Mouse (Mus musculus) midbrain, embryonic 13.5 days (tissue): ENCODE measurements at regions not wholly inside any gene's neighbourhood (a gene's known extent, or its start where the extent isn't known, plus 50 kb on each side); places are given as distances from the start of the nearest gene placed in this dataset.

Source experiments
- ATAC-seq: fragments of 200-750 bp; cut with Nextera tagmentation; 2 replicates; pipeline ENCODE4 v1.8.0; 2017; ENCODE audit warnings: mild to moderate bottlenecking, moderate TSS enrichment, moderate library complexity
- H3K27ac ChIP-seq: fragments of 300-500 bp; sonication (generic); 2 replicates; pipeline ENCODE4 v1.5.1; 2015; ENCODE audit warnings: inconsistent platforms, mild to moderate bottlenecking, moderate library complexity
- H3K27me3 ChIP-seq: fragments of 300-500 bp; sonication (generic); 2 replicates; pipeline ENCODE4 v1.6.1; 2015; ENCODE audit warnings: mild to moderate bottlenecking, inconsistent platforms
- H3K36me3 ChIP-seq: fragments of 300-500 bp; sonication (generic); 2 replicates; pipeline ENCODE4 v1.6.1; 2015; ENCODE audit warnings: mild to moderate bottlenecking, inconsistent platforms
- H3K4me1 ChIP-seq: fragments of 300-500 bp; sonication (generic); replicated peaks from 2 replicates; pipeline ENCODE4 v1.6.1; 2015; ENCODE audit warnings: inconsistent platforms
- H3K4me2 ChIP-seq: fragments of 300-500 bp; sonication (generic); replicated peaks from 2 replicates; pipeline ENCODE4 v1.6.1; 2015; ENCODE audit warnings: moderate library complexity, mild to moderate bottlenecking, inconsistent platforms
- H3K4me3 ChIP-seq: fragments of 300-500 bp; sonication (generic); replicated peaks from 2 replicates; pipeline ENCODE4 v1.5.1; 2015; ENCODE audit warnings: mild to moderate bottlenecking, inconsistent platforms
- H3K9ac ChIP-seq: fragments of 300-500 bp; sonication (generic); replicated peaks from 2 replicates; pipeline ENCODE4 v1.6.1; 2015; ENCODE audit warnings: mild to moderate bottlenecking, inconsistent platforms
- H3K9me3 ChIP-seq: fragments of 300-500 bp; sonication (generic); 2 replicates; pipeline ENCODE4 v1.6.1; 2016; ENCODE audit warnings: mild to moderate bottlenecking, inconsistent platforms
- WGBS: fragments of 180-500 bp; shearing (Covaris S2); methylation state at CpG from one replicate; pipeline ENCODE4 v1.1.7; 2015; 5-methylcytosine and 5-hydroxymethylcytosine counted together

GRCm38 (mm10) chr8:10747150-10747549 lies 261.1 kb downstream of the Irs2 start:
- Histone ChIP-seq H3K9ac (no peak overlapping the region), H3K9me3 (no peaks in the 10 kb centered on the region), H3K27me3 (no peaks in the 10 kb centered on the region), H3K36me3 (no peaks in the 10 kb centered on the region), H3K4me2 (no peak overlapping the region), H3K4me1 (0 out of 2 replicates have a peak, but pooled peaks cover 6% of the 10 kb centered on the region), H3K27ac (no peak overlapping the region), H3K4me3 (no peak overlapping the region)
- no peak for ATAC-seq
- 69% methylated on average over 2 of the region's 2 CpGs for WGBS

DNA sequence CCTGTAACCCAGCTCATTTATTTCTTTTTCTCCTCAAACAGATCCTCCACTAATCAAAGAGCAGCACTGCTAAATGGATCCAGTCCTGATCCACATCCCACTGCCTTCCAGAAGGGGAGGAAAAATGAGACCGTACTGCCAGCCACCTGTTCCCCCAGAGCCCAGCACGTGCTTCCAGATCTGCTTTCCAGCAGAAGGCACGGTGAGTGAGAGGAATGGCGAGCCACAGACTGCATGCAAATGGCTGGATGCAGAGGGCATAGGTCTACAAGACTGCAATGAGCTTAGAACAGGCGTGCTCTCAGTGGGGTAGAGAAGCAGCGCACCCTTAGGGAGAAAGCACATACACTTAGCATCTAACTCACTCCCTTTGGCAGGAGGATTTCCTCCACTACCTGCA lies 265.0 kb downstream of the Irs2 start:
- no peak for ATAC-seq
- Histone ChIP-seq H3K27ac (no peak overlapping the region), H3K9me3 (no peaks in the 10 kb centered on the region), H3K9ac (no peak overlapping the region), H3K4me1 (peaks cover 19% of the 10 kb centered on the region), H3K4me2 (no peak overlapping the region), H3K36me3 (no peaks in the 10 kb centered on the region), H3K4me3 (no peak overlapping the region), H3K27me3 (no peaks in the 10 kb centered on the region)
- WGBS = 59% methylated on average over 6 of the region's 6 CpGs

DNA sequence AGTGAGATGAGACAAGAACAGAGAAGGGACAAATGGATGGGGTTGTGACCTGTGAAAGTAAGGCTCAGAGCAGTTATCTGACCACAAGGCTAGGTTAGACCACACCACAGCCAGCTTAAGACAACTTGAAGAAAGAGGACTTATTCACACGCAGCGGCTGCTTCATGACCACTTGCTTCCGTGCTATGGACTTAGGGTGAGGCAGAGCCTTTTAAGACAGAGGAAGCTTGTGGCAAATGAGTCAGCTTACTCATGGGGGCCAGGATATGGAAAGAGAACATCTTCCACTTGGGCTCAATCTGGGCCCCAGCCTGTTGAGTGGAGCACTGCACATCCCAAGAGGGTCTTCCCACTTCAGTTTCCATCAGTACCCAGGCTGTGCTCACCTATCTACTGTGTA lies 267.4 kb downstream of the Irs2 start:
- Histone ChIP-seq H3K9me3 (no peaks in the 10 kb centered on the region), H3K4me1 (peaks cover 21% of the 10 kb centered on the region), H3K4me2 (no peak overlapping the region), H3K9ac (no peak overlapping the region), H3K36me3 (no peaks in the 10 kb centered on the region), H3K4me3 (no peak overlapping the region), H3K27ac (no peak overlapping the region), H3K27me3 (no peaks in the 10 kb centered on the region)
- WGBS = 94% methylated on average over 3 of the region's 3 CpGs
- ATAC-seq = no peak

DNA sequence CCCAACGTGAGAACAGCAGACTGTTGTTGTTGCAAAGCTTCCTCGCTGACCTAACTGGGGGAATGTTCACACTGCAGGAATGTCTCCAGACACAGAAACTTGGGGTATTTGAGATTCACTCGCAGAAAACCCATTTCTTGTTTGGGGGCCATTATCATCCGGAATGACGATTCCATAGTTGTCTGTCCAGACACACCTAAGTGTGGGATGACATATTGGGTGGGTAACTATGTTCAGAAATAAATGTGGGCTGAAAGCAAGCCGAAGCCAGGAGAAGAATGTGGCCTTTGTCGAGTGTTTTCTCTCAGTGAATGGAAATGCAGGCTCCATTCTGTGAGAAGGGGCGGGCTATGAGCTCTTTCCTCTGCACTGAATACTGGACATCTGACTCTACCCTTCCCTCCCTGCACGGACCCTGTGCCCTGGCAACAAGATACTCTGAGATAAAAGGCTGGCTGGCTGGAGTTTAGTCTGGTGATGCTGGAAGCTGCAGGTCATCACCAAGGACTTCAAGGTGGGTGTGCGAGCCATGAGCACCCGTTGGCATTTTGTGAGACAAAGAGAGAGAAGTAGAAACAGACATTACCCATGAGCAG lies 269.7 kb downstream of the Irs2 start:
- peaks cover 21% of the 10 kb centered on the region for H3K4me1 ChIP-seq
- WGBS = 35% methylated on average over 11 of the region's 11 CpGs
- no peak overlapping the region for H3K4me2 ChIP-seq
- no peak overlapping the region for H3K9ac ChIP-seq
- no peaks in the 10 kb centered on the region for H3K36me3 ChIP-seq
- H3K27ac ChIP-seq = peak overlapping the region; percentile 64; the same call in 1 of the 2 replicates
- no peaks in the 10 kb centered on the region for H3K27me3 ChIP-seq
- 0 out of 2 replicates have a peak, but pooled peaks have one; percentile 51 for ATAC-seq
- H3K4me3 ChIP-seq = no peak overlapping the region
- H3K9me3 ChIP-seq = no peaks in the 10 kb centered on the region

GRCm38 (mm10) chr8:10734746-10735145 lies 273.5 kb downstream of the Irs2 start:
- Histone ChIP-seq H3K4me3 (no peak overlapping the region), H3K27ac (no peak overlapping the region), H3K36me3 (no peaks in the 10 kb centered on the region), H3K9ac (no peak overlapping the region), H3K4me2 (no peak overlapping the region), H3K9me3 (peaks cover 2% of the 10 kb centered on the region; the same call in 1 of the 2 replicates), H3K27me3 (no peaks in the 10 kb centered on the region), H3K4me1 (peaks cover 16% of the 10 kb centered on the region)
- no peak for ATAC-seq
- 68% methylated on average over 4 of the region's 4 CpGs for WGBS

DNA sequence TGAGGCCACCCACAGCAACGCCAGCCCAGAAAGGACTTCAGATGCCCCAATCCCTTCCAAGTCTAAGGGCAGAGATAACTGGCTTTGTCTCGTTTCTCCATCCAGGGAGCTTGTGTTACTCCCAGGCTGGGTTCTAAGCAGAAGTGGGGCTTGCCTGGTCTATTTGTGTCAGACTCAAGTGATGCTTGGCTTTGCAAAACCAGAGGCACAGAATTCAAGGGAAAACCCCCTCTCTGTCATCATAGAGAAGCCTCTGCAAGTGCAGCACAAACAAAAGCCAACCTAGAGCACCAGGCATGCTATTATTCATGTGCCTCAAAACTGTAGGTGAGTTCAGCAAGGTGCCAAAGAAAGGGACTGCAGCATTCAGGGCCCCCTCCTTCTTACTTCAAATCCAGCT lies 284.9 kb downstream of the Irs2 start:
- no peak for ATAC-seq
- H3K27ac ChIP-seq = no peak overlapping the region
- no peaks in the 10 kb centered on the region for H3K36me3 ChIP-seq
- no peaks in the 10 kb centered on the region; the same call in 1 of the 2 replicates for H3K9me3 ChIP-seq
- no peaks in the 10 kb centered on the region for H3K27me3 ChIP-seq
- H3K4me1 ChIP-seq = peaks cover 28% of the 10 kb centered on the region
- WGBS = 72% methylated on average over 2 of the region's 2 CpGs
- no peak overlapping the region for H3K4me3 ChIP-seq
- no peak overlapping the region for H3K9ac ChIP-seq
- no peak overlapping the region for H3K4me2 ChIP-seq

- WGBS = 85% methylated on average over 4 of the region's 4 CpGs
Observed at GRCm38 (mm10) chr8:10722742-10723141, 285.5 kb downstream of the Irs2 start.

GRCm38 (mm10) chr8:10722342-10722741 lies 285.9 kb downstream of the Irs2 start:
- Histone ChIP-seq H3K27ac (no peak overlapping the region), H3K9ac (no peak overlapping the region), H3K4me2 (no peak overlapping the region), H3K4me3 (no peak overlapping the region), H3K4me1 (peaks cover 28% of the 10 kb centered on the region), H3K36me3 (no peaks in the 10 kb centered on the region), H3K27me3 (no peaks in the 10 kb centered on the region), H3K9me3 (no peaks in the 10 kb centered on the region; the same call in 1 of the 2 replicates)
- 80% methylated on average over 3 of the region's 3 CpGs for WGBS
- ATAC-seq = no peak

More at GRCm38 (mm10) chr8:10722742-10723141, 285.5 kb downstream of the Irs2 start:
- no peak overlapping the region for H3K27ac ChIP-seq
- H3K9me3 ChIP-seq = no peaks in the 10 kb centered on the region; the same call in 1 of the 2 replicates
- H3K36me3 ChIP-seq = no peaks in the 10 kb centered on the region
- H3K27me3 ChIP-seq = no peaks in the 10 kb centered on the region
- no peak overlapping the region for H3K4me3 ChIP-seq
- peaks cover 28% of the 10 kb centered on the region for H3K4me1 ChIP-seq
- no peak overlapping the region for H3K4me2 ChIP-seq
- no peak for ATAC-seq
- H3K9ac ChIP-seq = no peak overlapping the region

DNA sequence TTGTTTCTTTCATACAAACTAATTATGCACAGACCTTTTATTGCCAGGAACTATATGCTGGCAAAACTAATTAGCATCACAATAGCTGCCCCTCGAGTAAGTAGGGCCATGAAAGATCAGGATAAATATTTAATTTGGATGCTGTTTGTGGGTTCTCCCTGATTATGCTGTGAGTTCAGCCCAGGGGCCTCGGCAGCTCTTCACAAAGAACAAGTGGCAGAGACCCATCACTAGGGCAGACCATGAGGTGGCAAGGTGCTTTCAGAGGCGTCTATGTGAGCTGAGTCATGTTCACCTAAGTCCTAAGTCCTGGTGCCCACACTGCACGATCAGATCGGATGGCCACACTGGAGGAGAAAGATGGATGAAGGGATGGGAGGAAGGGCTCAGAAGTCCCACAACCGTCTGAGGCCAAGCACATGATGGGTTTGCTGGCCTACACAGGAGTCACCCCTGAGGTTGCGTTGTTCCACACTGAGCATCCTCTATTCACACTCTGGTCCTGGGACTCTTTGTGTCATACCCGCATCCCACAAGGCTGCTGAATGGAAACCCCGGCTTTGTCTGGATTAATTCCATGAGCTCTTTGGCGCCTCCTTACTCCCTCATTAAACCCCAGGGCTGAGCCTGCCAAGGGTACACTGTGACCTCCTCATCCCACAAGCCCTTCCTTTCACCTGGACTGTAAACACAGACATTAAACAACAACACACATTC lies 287.0 kb downstream of the Irs2 start:
- 30% methylated on average over 10 of the region's 10 CpGs for WGBS
- Histone ChIP-seq H3K36me3 (no peaks in the 10 kb centered on the region), H3K4me2 (no peak overlapping the region), H3K27ac (peak overlapping the region; percentile 54), H3K27me3 (no peaks in the 10 kb centered on the region), H3K4me1 (peaks cover 31% of the 10 kb centered on the region), H3K9ac (no peak overlapping the region), H3K4me3 (no peak overlapping the region), H3K9me3 (no peaks in the 10 kb centered on the region; the same call in 1 of the 2 replicates)
- ATAC-seq = peak; percentile 69

- no peaks in the 10 kb centered on the region; the same call in 1 of the 2 replicates for H3K9me3 ChIP-seq
- no peak overlapping the region for H3K4me2 ChIP-seq
- no peak overlapping the region for H3K27ac ChIP-seq
- H3K9ac ChIP-seq = no peak overlapping the region
- no peaks in the 10 kb centered on the region for H3K27me3 ChIP-seq
- WGBS = 95% methylated on average over 3 of the region's 3 CpGs
- no peak overlapping the region for H3K4me3 ChIP-seq
- no peaks in the 10 kb centered on the region for H3K36me3 ChIP-seq
- ATAC-seq = no peak
- peaks cover 31% of the 10 kb centered on the region for H3K4me1 ChIP-seq
Observed at GRCm38 (mm10) chr8:10720398-10720797, 287.9 kb downstream of the Irs2 start.

- H3K36me3 ChIP-seq = no peaks in the 10 kb centered on the region
- H3K27me3 ChIP-seq = no peaks in the 10 kb centered on the region
- peaks cover 31% of the 10 kb centered on the region for H3K4me1 ChIP-seq
- no peak overlapping the region for H3K9ac ChIP-seq
- 94% methylated on average over 6 of the region's 6 CpGs for WGBS
- H3K27ac ChIP-seq = no peak overlapping the region
- no peak overlapping the region for H3K4me2 ChIP-seq
- no peak overlapping the region for H3K4me3 ChIP-seq
- ATAC-seq = no peak
- no peaks in the 10 kb centered on the region; the same call in 1 of the 2 replicates for H3K9me3 ChIP-seq
Observed at GRCm38 (mm10) chr8:10719411-10719810, 288.8 kb downstream of the Irs2 start.

DNA sequence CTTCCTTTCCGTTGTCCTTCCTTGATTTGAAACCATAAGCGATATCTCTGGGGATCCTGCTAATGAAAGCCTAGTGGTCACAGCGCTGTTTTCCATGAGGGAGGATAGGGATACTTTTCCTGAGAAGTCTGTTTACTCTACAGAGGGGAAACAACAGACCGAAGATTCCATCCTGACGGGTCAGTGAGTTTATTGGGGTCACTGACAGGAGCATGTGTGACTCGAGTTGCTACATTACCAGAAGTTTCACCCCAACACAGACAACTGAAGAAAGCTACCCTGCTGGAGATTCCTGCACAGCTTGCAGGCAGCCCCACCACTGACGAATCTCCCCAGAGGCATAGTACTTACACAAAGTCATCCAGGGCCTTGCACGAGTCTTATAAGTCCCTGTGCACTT lies 291.0 kb downstream of the Irs2 start:
- Histone ChIP-seq H3K9ac (no peak overlapping the region), H3K9me3 (no peaks in the 10 kb centered on the region), H3K27ac (no peak overlapping the region), H3K4me2 (no peak overlapping the region), H3K4me1 (peaks cover 30% of the 10 kb centered on the region), H3K27me3 (no peaks in the 10 kb centered on the region), H3K4me3 (no peak overlapping the region), H3K36me3 (no peaks in the 10 kb centered on the region)
- 78% methylated on average over 8 of the region's 8 CpGs for WGBS
- no peak for ATAC-seq
